Mouse (Mus musculus): ENCODE data around the gene Cnga4. TPM values are rescaled to one million over a fixed set of nuclear protein-coding genes. Genes with fewer than 3 reads are reported as not detected.

The Cnga4 gene
- total RNA-seq (2023): under 1 TPM; 0.51 to 0.64 TPM

GRCm38 (mm10) chr7:105404268-105404667 lies at the start of gene Cnga4:
Cnga4 (plus strand) TSS chr7:105404568.

GRCm38 (mm10) chr7:105367930-105368329 lies 36.4 kb upstream of the Cnga4 start, which contains the start of gene Olfr692:
Olfr692 (plus strand) TSS chr7:105368230.

GRCm38 (mm10) chr7:105374866-105375265 lies 29.5 kb upstream of the Cnga4 start, which contains the start of gene Gm5901:
Gm5901 (plus strand) TSS chr7:105375038.

GRCm38 (mm10) chr7:105399935-105400624 lies 4.3 kb upstream of the Cnga4 start, which contains the start of gene Fam160a2:
Fam160a2 (minus strand) TSS chr7:105400054.

GRCm38 (mm10) chr7:105425424-105426043 lies 21.2 kb downstream of the Cnga4 start, which contains the start of gene Cckbr:
Cckbr (plus strand) TSS chr7:105425731.

Other genes with a start within 250 kb of the Cnga4 start
- not detected for gene Olfr684, start 240.9 kb upstream of the Cnga4 start, total RNA-seq (2023)
- gene Olfr685, start 218.6 kb upstream of the Cnga4 start, total RNA-seq (2023): not detected
- gene Olfr686, start 197.1 kb upstream of the Cnga4 start, total RNA-seq (2023): not detected
- not detected for gene Olfr688, start 116.5 kb upstream of the Cnga4 start, total RNA-seq (2023)
- not detected for gene Olfr689, start 93.4 kb upstream of the Cnga4 start, total RNA-seq (2023)
- gene Olfr690, start 70.5 kb upstream of the Cnga4 start, total RNA-seq (2023): not detected
- under 1 TPM in 1 of 2 experiments, not detected in 1; 0.49 TPM for gene Olfr691, start 62.3 kb upstream of the Cnga4 start, total RNA-seq (2023)
- not detected for gene Olfr692, start 36.3 kb upstream of the Cnga4 start, total RNA-seq (2023)
- gene Gm5901, start 29.5 kb upstream of the Cnga4 start, total RNA-seq (2023): not detected
- 100 to 1,000 TPM; 168 to 176 TPM for gene Fam160a2, start 4.5 kb upstream of the Cnga4 start, total RNA-seq (2023)
- gene Cckbr, start 21.2 kb downstream of the Cnga4 start, total RNA-seq (2023): not detected
- gene Cavin3, start 77.7 kb downstream of the Cnga4 start, total RNA-seq (2023): not detected
- gene Smpd1, start 149.8 kb downstream of the Cnga4 start, total RNA-seq (2023): 10 to 100 TPM; 21.0 to 21.1 TPM
- 1 to 10 TPM in 1 of 2 experiments, under 1 TPM in 1; 0.56 to 1.4 TPM for gene Apbb1, start 177.1 kb downstream of the Cnga4 start, total RNA-seq (2023)
- gene Hpx, start 195.6 kb downstream of the Cnga4 start, total RNA-seq (2023): not detected
- gene Trim3, start 229.0 kb downstream of the Cnga4 start, total RNA-seq (2023): 10 to 100 TPM; 14.7 to 22.5 TPM
- gene Timm10b, start 235.5 kb downstream of the Cnga4 start, total RNA-seq (2023): 100 to 1,000 TPM; 104 to 108 TPM
- 10 to 100 TPM; 14.1 to 14.5 TPM for gene Arfip2, start 235.8 kb downstream of the Cnga4 start, total RNA-seq (2023)
- 10 to 100 TPM in 1 of 2 experiments, 1 to 10 TPM in 1; 8.5 to 10.2 TPM for gene Gm45799, start 236.0 kb downstream of the Cnga4 start, total RNA-seq (2023)
- gene Dnhd1, start 246.3 kb downstream of the Cnga4 start, total RNA-seq (2023): 1 to 10 TPM; 2.8 to 3.8 TPM